Mouse (Mus musculus): ENCODE measurements around the gene Plxnb2.
A peak's percentile ranks its signal among the peaks of the same experiment; 100 is the strongest.

Plxnb2 gene

DNA sequence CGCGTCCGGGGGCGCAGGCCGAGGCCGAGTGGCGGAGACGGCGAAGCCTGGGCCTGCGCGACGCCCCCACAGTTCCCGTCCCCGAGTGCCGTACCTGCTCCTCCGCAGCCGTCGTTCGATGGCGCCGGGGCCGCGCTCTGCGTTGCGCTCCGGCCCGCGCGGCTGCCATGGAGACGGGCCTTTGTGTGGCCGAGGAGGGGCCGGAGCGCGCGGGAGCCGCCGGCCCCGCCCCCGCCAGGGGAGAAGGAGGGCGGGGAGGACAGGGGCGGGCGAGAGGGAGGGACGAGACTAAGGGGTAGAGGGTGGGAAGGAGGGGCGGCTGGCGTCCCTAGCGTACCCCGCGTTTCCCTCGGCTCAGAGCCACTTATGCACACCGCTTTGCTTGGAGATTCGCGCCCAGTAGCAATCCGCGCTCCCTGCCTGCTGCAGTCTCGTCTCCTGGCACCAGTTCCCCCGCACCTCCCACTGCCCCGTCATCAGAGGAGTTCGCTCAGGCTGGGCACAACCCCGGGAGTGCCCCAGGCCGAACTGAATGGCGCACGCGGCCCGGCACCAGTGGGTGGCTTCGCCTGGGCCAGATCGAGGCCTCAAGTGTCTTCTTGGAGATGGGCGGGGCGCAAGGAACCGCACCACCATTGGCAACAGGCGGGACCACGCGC, at the start of gene Plxnb2:
Gene Plxnb2, minus strand, starts transcription at position 218 of the 659 bp plus-strand sequence.
- peak; percentile 82 to 83 for DNase-seq

DNA sequence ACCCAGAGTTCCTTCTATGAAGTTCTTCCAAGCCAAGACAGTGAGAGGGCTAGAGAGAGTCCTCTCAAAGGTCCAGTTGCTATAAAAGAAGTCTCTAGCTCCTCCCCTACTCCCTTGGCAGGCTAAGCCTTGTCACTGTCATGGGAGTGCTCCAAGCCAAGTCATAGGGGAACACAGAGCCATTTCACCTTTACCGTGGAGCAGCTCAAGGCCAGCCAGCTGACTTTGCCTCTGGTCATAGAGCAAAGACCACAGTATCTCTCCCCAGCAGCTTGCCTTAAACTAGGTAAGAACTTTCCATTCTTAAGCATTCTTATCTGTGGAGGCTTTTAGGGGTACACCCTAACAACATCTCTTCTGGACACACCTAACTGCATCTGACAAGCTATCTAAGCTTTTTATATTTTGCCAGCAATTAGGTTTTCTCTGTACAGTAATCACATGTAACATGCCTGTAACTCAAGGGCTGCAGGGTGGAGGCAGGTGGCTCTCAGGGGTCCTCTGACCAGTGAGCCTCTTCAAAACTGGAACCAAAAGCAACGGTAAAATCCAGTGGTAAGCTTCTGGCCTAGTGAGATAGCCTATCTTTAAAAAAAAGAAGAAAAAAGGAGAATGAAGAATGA, 35.1 kb upstream of the Plxnb2 start:
- peak in 1 of 2 experiments; percentile 20 for DNase-seq

DNA sequence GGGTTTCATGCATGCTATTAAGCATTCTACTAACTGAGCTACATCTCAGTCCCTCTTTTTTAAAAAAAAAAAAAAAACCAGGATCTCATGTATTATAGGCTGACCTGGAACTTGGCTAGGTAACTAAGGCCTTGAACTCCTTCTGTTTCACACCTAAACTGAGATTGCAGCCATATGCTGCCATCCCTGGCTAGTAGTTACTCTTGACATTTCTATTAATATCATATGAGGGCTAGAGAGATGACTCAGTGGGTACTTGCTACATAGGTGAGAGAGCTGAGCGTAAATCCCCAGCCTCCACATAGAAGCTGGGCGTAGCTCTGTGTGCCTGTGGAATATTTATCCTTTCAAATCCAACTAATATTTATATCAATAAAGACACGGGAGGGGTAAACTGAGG, 34.4 kb upstream of the Plxnb2 start:
- DNase-seq: no peak

DNA sequence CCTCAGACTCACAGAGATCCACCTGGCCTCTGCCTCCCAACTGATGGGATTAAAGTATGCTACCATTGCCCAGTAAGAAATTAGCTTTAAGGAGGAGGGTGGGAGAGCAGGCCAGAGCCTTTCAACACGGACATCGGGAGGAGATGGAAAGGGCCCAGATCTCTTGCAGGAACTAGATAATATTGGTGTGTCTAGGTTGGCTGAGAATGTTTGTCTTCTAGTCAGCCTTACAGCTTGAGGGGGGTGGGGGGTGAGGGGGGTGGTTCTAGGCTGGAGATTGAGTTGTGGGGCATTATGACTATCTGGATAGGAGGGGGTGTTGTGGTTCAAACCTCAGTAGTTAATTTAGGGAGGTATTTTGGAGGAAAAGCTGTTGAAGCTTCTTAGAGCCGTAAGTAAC, 32.9 kb upstream of the Plxnb2 start:
- DNase-seq: no peak

DNA sequence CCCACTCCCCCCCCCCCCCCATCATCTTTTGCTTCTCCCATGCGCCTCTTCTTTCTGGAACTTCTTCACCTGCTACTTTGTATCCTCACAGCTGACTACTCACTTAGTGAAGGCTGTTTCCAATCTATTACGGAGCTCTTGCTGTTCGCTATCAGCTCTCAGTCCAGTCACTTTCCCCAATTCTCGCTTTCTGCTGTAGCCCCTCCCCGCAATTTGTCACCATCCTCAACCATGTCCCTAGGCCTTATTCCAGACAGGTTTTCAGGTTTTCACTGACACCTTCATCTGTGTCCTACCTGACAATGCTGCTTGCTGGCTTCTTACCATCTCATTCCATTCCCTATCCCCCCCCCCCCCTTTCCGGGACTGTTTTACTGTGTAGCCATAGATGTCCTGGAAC, 31.9 kb upstream of the Plxnb2 start:
- DNase-seq: no peak

DNA sequence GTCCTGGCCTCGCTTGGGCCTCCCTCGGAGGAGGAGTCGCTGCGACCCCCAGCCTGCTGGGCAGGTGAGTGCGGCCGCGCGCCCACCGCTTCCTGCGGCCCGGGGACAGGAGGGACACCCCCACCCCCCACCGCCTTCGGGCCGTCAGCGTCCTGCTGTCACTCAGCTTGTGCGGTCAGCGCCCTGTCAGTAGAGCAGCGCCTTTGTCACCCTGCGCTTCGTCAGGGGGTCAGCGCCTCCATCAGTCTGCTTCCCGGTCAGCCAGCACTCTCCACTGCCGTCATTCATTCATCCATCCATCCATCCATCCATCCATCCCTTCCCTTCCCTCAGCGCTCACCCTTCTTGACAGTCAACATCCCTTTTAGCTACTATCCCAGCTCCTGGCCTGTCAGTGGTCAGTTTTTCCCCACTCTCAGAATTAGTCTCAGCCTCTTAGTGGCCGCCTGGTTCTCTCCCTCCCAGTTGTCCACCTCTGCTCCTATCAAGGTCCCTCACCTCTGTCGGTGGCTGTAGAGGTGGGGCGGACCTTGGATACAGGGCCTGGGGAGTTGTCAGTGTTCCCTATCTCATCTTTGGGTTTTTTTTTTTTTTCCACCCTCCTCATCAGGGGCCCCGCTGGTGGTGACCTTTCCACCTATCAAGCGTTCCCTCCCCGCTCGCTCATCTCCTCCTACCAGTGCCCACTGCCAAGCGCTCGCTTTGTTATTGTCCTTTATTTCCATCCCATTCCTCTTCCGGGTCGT, 31.3 kb upstream of the Plxnb2 start:
- peak; percentile 23 to 28 for DNase-seq

DNA sequence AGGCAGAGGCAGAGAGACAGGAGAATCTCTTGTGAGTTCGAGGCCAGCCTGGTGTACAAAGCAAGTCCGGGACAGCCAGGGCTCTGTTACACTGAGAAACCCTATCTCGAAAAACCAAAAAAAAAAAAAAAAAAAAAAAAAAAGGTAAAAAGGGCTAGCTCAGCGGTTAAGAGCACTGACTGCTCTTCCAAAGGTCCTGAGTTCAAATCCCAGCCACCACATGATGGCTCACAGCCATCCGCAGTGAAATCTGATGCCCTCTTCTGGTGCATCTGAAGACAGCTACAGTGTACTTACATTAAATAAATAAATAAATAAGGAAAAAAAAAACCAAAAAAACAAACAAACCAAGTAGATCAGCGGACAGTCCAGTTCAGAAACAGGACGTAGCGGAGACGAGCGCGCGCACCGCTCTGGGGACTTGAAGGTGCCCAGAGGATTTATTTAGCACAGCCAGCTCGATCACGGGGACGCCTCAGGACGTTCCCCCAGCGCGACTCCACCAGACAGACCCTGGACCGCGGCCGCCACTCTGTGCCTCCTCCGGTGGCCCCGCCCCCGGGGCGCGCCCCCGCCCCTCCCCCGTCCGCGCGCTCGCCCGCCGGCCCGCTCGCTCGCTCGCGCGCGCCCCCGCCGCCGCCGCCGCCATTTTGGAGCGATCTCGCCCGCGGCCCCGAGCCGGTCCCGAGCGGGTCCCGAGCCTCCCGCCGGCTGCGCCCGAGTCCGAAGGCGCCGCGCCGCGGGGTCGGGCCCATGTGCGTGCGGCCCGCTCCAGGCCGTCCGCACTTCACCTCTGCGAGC, 30.5 kb upstream of the Plxnb2 start, which contains the start of gene Ppp6r2:
Gene Ppp6r2, plus strand, starts transcription at position 639 of the 801 bp plus-strand sequence.
- peak; percentile 73 to 74 for DNase-seq

DNA sequence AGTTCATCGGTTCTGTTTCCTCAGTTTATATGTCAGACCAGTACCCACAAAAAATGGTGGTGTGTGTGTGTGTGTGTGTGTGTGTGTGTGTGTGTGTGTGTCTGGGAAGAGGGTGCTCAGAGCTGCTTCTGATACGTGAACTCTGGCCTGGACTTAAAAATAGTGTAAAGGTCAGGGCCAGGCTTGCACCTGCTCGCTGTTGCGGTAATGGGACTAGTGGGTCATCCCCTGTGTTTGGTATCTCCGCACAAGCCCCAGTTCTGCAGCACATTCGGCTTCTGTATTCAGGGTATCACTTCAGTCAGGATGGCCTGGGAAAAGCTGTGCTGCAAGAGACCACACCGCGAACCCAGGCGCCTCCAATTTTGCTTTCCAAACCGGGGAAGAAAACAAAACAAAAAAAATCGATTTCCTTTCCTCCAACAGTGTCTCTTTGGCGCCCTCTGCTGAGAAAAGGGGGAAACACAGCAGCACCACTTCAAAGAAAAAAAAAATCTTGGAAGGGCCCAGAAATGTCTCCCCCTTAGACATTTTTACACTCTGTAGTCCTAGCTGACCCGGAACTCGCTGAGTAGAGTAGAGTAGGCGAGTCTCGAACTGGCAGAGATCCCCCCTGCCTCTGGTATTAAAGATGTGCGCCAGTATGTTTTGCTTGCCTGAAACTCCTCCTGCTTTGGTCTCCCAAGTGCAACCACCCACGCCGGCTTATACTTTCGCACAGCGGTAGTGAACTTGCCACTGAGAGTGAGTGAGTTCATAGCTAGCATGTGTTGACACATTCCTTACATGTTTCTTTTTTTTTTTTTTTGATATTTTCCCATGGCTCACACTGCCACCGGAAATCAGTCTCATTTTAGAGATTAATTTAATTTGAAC, 29.5 kb upstream of the Plxnb2 start:
- DNase-seq: peak; percentile 87 to 92

DNA sequence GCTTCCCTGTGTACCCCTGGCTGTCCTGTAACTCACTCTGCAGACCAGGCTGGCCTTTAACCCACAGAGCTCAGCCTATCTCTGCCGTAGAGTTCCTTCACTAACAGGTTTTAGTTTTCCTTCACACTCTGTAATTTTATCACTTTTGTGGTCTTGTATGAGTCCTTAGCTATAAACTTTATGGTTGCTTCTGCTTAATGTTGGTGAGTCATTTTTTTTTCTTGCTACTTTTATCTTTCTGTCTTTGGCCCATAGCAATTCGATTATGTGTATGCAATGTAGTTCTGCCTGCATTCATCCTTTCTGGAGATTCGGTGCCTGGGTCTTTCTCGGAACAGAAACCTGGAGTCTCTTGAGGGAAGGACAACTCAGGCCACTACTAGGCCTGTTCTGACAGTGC, 26.9 kb upstream of the Plxnb2 start:
- no peak for DNase-seq

DNA sequence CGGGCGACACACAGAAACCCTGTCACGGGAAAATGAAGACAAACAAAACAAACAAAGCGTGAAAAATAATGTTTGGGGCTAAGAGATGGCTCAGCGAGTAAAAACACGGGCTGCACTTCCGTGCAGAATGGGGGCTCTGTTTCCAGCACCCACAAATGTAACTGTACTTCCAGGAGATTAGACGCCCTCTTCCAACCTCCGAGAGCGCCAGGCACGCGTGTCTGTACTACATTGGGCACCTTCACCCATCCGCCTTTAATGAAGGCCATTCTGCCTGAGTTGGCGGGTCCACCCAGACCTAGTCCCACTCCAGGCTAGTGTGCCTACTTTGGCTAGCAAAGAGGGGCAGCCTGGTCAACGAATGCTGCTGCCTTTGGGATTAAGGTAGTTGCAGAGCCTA, 16.5 kb upstream of the Plxnb2 start:
- no peak for DNase-seq

DNA sequence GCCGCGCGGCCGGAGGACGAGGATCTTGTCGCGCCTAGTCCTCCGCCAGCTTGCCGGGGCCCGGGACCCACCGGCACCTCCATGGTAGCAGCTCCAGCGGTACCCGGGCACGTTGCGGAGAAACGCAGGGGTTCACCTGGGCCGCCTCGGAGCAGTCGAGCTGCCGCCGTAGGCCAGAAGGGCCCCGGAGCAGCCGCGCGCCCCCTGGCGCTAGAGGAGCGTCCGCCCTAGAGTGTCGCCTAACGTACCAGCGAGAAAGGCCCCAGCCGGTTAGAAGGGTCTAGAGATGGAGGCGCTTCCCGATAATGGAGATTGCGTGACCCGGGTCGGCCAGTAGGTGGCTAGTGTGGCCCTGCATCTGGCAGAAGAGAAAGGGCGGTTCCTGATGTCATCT, 15.7 kb upstream of the Plxnb2 start, which contains the start of gene Dennd6b:
Gene Dennd6b, minus strand, starts transcription at position 184 of the 394 bp plus-strand sequence.
- DNase-seq: peak; percentile 97 to 98

DNA sequence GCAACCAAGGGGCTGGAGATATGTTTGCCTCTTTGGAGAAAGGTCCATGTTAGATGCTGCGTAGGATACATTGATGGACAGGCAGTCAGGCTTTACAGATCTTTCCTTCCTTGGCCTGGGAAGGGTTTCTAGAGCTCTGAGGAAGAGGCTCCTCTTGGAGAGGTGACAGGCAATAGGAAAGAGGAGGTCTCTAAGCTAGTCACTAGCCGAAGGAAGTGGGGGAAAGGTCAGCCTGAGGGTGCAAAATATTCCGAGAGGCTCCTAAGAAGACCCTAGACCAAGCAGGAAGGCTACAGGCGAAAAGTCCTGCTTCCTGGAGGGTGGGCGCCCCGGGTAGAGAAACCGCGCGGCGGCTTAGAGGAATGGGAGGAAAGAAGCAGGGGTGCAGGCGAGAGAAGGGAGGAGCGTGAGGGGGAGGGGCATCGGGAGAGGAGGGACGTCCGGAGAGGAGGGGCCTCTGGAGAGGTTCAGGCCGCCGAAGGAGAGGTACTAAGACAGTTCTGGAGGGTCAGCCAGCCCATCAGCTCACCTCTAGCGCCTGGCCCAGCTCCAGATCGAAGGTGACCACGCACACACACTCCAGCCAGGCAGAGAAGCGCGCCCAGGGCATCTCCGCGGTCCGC, 15.2 kb upstream of the Plxnb2 start:
- peak; percentile 92 to 94 for DNase-seq

DNA sequence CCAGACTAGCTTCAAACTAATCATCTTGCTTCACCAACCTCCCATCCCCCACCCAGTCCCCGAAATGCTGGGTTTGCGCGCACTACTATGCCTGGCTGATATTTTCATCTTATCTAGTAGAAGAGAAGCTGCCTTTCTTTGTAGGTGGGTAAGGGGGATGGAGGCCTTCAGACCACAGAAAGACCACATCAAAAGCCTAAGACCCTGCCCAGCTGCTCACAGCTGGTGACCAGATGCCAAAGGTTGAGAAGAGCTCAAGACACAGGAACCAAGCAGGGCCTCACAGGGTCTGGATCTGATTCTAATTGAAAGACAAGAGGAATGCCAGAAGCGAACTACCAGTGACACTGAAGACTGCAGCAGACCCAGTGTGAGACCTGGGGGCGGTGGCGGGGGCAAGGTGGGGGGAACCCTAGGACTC, 14.7 kb upstream of the Plxnb2 start:
- no peak for DNase-seq

DNA sequence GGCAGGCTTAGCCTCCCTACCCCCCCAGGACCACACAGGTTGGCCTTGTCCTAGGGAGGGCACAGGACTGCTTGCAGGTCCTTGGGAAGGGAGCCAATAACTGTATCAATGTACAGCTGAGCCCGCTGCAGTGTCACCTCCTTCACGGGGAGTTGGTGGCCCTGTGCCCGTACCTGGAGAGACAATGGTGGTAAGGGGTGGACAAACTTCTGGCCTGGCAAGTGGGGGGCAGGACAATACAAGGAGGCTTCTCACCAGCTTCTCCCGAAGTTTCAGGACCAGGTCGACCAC, 4.3 kb upstream of the Plxnb2 start:
- no peak for DNase-seq

DNA sequence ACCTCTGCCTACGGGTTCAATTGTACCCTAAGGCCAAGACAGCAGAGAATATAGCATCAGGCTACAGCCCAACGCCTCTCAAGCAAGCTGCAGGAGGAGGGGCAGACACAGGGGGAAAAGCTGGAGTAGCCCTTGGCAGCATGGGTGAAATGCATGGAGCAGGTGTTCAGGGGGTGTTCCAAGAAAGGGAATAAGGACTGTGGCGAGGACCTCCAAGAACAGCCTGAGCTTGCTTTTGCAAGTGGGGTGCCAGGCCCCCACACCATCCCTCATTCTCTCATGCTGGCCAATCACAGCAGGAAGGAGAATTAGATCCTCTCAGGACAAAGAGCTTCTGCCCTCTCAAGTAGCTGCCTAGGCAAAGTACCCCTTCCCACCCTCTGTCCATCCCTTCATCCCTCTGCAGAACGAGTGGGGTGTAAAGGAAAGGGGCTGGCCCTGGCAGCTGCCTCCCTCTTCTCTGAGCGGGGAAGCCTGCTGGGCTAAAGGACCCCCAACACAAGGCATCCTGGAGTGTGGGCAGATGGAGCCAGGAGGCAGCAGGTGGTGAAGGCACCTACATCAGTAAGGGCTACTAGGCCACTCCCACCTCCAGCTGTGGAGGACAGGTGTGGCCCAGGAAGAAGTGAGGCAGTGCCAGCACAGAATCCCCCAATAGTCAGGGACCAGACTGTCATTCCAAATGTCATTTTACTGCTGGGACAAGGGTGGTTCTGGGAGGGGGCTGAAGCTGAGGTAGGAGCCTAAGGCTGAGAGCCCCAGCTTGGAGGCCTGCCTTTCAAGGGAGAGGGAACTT, 3.8 kb upstream of the Plxnb2 start:
- DNase-seq: no peak

DNA sequence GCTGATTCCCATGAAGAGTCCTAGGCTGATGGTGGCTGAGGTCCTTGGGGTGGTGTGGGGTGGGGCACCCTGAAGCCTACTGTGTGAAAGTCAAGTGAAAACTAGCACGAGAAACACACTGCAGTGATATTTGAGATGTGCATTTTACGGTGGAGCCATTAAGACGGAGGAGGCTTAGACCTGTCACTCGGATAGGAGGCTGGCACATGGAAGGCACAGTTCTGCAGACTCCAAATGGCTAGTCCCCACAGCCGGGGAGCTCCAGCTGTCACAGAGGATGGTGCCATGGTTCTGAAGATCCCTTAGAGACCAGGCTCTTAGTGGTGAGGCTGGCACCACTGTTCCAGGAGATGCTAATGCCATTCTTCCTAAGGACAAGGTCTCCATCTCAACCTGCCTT, 2.3 kb upstream of the Plxnb2 start:
- no peak for DNase-seq

DNA sequence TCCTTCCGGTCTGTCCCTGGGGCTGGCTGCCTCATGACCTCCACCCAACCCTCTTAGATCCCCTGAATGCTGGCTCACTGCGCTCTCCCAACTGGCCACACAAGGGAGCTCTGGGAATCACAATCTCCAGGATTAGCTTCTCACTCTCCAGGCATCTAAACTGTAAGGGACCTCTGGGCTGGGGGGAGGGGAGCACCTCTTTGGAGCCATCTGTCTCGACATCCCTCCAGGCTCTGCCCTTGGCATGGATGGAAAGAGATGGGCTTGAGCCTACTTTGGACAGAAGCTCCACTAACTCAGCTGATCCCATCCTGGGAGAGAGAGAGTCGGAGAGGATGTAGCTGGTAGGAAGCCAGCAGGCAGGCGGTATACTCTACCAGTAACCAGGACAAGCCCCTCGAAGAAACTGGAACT, 1.7 kb upstream of the Plxnb2 start:
- DNase-seq: peak; percentile 56

DNA sequence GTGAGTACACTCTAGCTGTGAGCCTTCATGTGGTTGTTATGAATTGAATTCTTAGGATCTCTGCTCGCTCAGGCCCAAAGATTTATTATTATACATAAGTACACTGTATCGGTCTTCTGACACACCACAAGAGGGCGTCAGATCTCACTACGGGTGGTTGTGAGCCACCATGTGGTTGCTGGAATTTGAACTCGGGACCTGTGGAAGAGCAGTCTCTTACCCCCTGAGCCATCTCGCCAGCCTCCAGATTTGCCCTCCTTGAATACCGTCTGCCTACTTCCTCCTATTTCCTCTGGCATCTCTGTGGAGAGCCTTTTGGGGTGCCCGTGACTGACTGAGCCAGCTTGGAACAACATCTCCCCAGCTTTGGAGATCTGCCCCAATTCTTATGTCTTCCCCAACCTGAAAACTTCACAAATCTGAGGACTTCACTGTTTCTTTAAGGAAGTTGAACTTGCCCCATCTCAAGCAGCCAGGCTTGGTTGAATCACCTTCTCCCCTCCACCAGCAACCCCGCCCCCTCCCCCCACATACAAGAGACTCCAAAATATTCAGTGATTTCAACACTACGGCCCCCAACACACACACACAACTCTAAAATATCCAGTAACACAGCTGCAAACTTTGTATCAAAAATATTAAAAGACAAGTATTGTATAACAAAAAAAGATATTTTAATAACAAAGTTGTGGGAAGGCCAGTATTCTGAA, 1.1 kb upstream of the Plxnb2 start:
- no peak for DNase-seq

DNA sequence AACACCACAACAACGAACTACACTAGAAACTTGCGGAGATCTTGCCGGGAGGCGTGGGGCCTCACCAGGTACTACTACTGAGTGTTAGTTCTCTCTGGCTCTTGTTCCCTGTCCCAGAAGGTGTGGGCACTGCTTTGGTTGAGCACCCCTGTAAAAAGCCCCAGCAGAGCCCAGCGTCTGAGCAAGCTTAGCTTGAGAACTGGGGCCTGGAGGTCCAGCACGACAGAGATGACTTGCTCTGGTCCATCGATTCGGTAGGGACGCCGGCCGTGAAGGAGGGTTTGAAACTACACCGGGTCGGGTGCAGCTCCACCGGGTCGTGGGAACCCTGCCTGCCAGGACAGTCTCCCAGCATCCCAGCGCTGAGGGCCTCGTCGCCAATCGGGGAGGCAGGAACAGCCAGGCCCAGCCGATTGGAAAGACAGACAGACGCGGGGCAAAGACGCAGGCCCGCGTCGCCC, 477 bp downstream of the Plxnb2 start:
- DNase-seq: no peak

DNA sequence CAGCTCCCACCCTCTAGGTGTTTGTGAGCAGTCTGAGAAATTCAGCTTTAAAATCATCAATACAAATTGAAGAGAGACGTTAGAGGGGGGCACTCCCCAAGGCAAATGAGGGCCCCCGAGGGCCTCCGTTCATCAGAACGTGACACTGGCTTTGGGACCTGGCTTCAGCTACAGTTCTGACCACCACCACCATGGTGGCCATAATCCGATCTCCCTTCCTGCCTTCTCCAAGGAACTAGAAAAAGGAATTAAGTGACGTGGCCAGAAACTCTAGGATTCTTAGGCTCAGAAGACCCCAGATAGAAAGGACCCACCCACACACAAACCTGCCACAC, 991 bp downstream of the Plxnb2 start:
- no peak for DNase-seq
